Mouse (Mus musculus) small intestine, adult 2 months (tissue): Measurements from ENCODE around the gene a. TPM values are rescaled to one million over a fixed set of nuclear protein-coding genes. Genes with fewer than 3 reads are reported as not detected.

Experiments
- H3K27ac ChIP-seq: fragments of 200-500 bp; 2 replicates; pipeline ENCODE4 v1.5.1; 2012; ENCODE audit warnings: low read depth, low read length, control low read depth, inconsistent platforms; ENCODE audit not compliant: insufficient read depth
- H3K27me3 ChIP-seq: fragments of 200-500 bp; 2 replicates; pipeline ENCODE4 v1.6.1; 2012; ENCODE audit warnings: mild to moderate bottlenecking, moderate library complexity, low read length, inconsistent platforms; ENCODE audit not compliant: control insufficient read depth, insufficient read depth
- H3K36me3 ChIP-seq: fragments of 200-500 bp; 2 replicates; pipeline ENCODE4 v1.6.1; 2012; ENCODE audit warnings: mild to moderate bottlenecking, low read length, control low read depth, inconsistent platforms; ENCODE audit not compliant: control insufficient read depth, insufficient read depth
- H3K4me1 ChIP-seq: fragments of 200-500 bp; 2 replicates; pipeline ENCODE4 v1.6.1; 2012; ENCODE audit warnings: low read length, inconsistent platforms, mixed read lengths; ENCODE audit not compliant: control insufficient read depth, insufficient read depth, insufficient read length
- H3K4me3 ChIP-seq: fragments of 200-500 bp; 2 replicates; pipeline ENCODE4 v1.5.1; 2012; ENCODE audit warnings: low read depth, mild to moderate bottlenecking, control low read depth, inconsistent platforms, low read length, moderate library complexity
- CTCF ChIP-seq: fragments of 200-500 bp; IDR thresholded peaks from 2 replicates; pipeline ENCODE4 v1.5.1; 2012; ENCODE audit warnings: low read depth, mild to moderate bottlenecking, control low read depth, inconsistent platforms, low read length, moderate library complexity, mixed read lengths; ENCODE audit not compliant: insufficient replicate concordance, insufficient read length; ENCODE audit errors: extremely low read depth
- POLR2A ChIP-seq: fragments of 200-500 bp; IDR thresholded peaks from 2 replicates; pipeline ENCODE4 v1.6.1; 2012; ENCODE audit warnings: low read depth, mild to moderate bottlenecking, control low read depth, inconsistent platforms, low read length, moderate library complexity
- WGBS: fragments of 180-500 bp; shearing (Covaris S2); methylation state at CpG from one replicate; pipeline ENCODE4 v1.1.7; 2018; 5-methylcytosine and 5-hydroxymethylcytosine counted together
- polyA plus RNA-seq: library from polyadenylated mRNA; depleted of rRNA; stranded (reverse); fragments of >200 nt; gene quantifications from 2 replicates; pipeline ENCODE4 v1.2.3, GENCODE M21; 2012

Gene a
- polyA plus RNA-seq, 1 experiment: 1.2 TPM

- Histone ChIP-seq H3K27me3 (no peaks in the 10 kb centered on the region), H3K27ac (peak overlapping the region; percentile 64), H3K36me3 (no peaks in the 10 kb centered on the region), H3K4me3 (peak overlapping the region; percentile 88), H3K4me1 (peaks cover 19% of the 10 kb centered on the region; the same call in 1 of the 2 replicates)
- TF ChIP-seq CTCF (no peak), POLR2A (no peak)
- 17% methylated on average over 12 of the region's 12 CpGs for WGBS
Measured at GRCm38 (mm10) chr2:155074766-155075330, 283.6 kb downstream of the a start.

- no peak for TF ChIP-seq CTCF
- Histone ChIP-seq H3K36me3 (no peaks in the 10 kb centered on the region), H3K4me3 (no peak overlapping the region), H3K27ac (no peak overlapping the region), H3K4me1 (peaks cover 16% of the 10 kb centered on the region; the same call in 1 of the 2 replicates), H3K27me3 (no peaks in the 10 kb centered on the region)
- WGBS: 87% methylated on average over 6 of the region's 6 CpGs
Measured at GRCm38 (mm10) chr2:155075649-155076048, 284.4 kb downstream of the a start.

- WGBS: 30% methylated on average over 7 of the region's 7 CpGs
- Histone ChIP-seq H3K27me3 (no peaks in the 10 kb centered on the region), H3K27ac (no peak overlapping the region), H3K4me1 (peaks cover 13% of the 10 kb centered on the region; the same call in 1 of the 2 replicates), H3K4me3 (no peak overlapping the region), H3K36me3 (no peaks in the 10 kb centered on the region)
- no peak for TF ChIP-seq POLR2A
- TF ChIP-seq CTCF: no peak
Measured at GRCm38 (mm10) chr2:155079500-155080178, 288.4 kb downstream of the a start.

- Histone ChIP-seq H3K27me3 (no peaks in the 10 kb centered on the region), H3K27ac (peak overlapping the region; percentile 24; the same call in 1 of the 2 replicates), H3K4me3 (no peak overlapping the region), H3K4me1 (peaks cover 8% of the 10 kb centered on the region; the same call in 1 of the 2 replicates), H3K36me3 (no peaks in the 10 kb centered on the region)
- 20% methylated on average over 4 of the region's 4 CpGs for WGBS
- TF ChIP-seq CTCF: no peak
- no peak for TF ChIP-seq POLR2A
Measured at GRCm38 (mm10) chr2:155080179-155080530, 289.0 kb downstream of the a start.

- Histone ChIP-seq H3K27ac (no peak overlapping the region), H3K27me3 (no peaks in the 10 kb centered on the region), H3K36me3 (no peaks in the 10 kb centered on the region), H3K4me3 (no peak overlapping the region), H3K4me1 (peaks cover 6% of the 10 kb centered on the region; the same call in 1 of the 2 replicates)
- 91% methylated on average over 3 of the region's 3 CpGs for WGBS
- TF ChIP-seq POLR2A (no peak), CTCF (no peak)
Measured at GRCm38 (mm10) chr2:155081056-155081455, 289.9 kb downstream of the a start.

- Histone ChIP-seq H3K4me3 (no peak overlapping the region), H3K27me3 (no peaks in the 10 kb centered on the region), H3K36me3 (no peaks in the 10 kb centered on the region), H3K4me1 (peaks cover 6% of the 10 kb centered on the region; the same call in 1 of the 2 replicates), H3K27ac (no peak overlapping the region)
- WGBS: 11% methylated on average over 8 of the region's 8 CpGs
- peak; percentile 85 for TF ChIP-seq CTCF
- no peak for TF ChIP-seq POLR2A
Measured at GRCm38 (mm10) chr2:155082121-155082803, 291.1 kb downstream of the a start.

GRCm38 (mm10) chr2:155084546-155084945 lies 293.3 kb downstream of the a start:
- Histone ChIP-seq H3K4me3 (no peak overlapping the region), H3K4me1 (peaks cover 6% of the 10 kb centered on the region; the same call in 1 of the 2 replicates), H3K27me3 (no peaks in the 10 kb centered on the region), H3K36me3 (no peaks in the 10 kb centered on the region), H3K27ac (no peak overlapping the region)
- no peak for TF ChIP-seq POLR2A
- TF ChIP-seq CTCF: no peak
- WGBS: 76% methylated on average over 5 of the region's 5 CpGs
